Mouse (Mus musculus) small intestine, adult 2 months (tissue): Measurements from ENCODE around the gene Hoxc5.

Source experiments
- CTCF ChIP-seq: fragments of 200-500 bp; IDR thresholded peaks from 2 replicates; pipeline ENCODE4 v1.5.1; 2012; ENCODE audit warnings: low read depth, mild to moderate bottlenecking, control low read depth, inconsistent platforms, low read length, moderate library complexity, mixed read lengths; ENCODE audit not compliant: insufficient replicate concordance, insufficient read length; ENCODE audit errors: extremely low read depth
- POLR2A ChIP-seq: fragments of 200-500 bp; IDR thresholded peaks from 2 replicates; pipeline ENCODE4 v1.6.1; 2012; ENCODE audit warnings: low read depth, mild to moderate bottlenecking, control low read depth, inconsistent platforms, low read length, moderate library complexity

GRCm38 (mm10) chr15:102984521-102984920 is 17.3 kb downstream of the Hoxc5 start:
- TF ChIP-seq POLR2A: no peak
- TF ChIP-seq CTCF: no peak
